Comparison of ENCODE assay signal across 8 mouse cellular contexts in the genomic region with DNA sequence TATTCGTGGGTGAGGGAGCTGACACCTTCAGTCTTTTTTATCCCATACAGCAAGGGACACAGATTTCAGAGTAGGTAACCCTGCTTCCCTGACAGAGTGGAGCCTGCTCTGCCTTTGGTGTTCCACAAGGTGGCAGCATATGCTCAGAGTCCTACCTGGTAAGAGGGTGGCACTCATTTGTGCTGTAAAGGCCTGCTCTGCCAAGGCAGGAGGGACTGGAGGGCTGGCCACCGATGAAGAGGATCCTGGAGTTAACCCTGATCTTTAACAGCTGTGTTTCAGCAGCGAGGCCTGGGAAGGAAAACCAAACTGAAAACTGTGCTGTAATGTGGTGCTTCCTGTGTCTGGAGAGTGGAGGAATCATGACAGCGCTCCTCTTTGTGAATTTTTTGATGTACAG.
DNase-seq lines count a peak whose midpoint lies in the region; ATAC-seq and TF ChIP-seq lines count a peak whose summit lies in the region.

No protein-coding gene starts in this region.

- DNase-seq in layer of hippocampus, adult 11-12 months (ENCODE audit: low spot score): peak; percentile 53
- DNase-seq in layer of hippocampus, adult 9-11 months: no peak
- DNase-seq in adrenal gland, postnatal 14 days: peak; percentile 67
- peak; percentile 69 for DNase-seq in kidney, adult 2 months
- DNase-seq in right cerebral cortex, postnatal 14 days: peak; percentile 42
- no peak for DNase-seq in thymus, postnatal 14 days

- H3K4me1 ChIP-seq in forebrain, embryonic 15.5 days: peaks cover 16% of the 10 kb centered on the region
- no peaks in the 10 kb centered on the region for H3K4me1 ChIP-seq in kidney, adult 2 months (ENCODE audit: control insufficient read depth, insufficient read depth, low read length)
- peaks cover 3% of the 10 kb centered on the region; the same call in 1 of the 2 replicates for H3K4me1 ChIP-seq in lung, embryonic 16.5 days (replicated peaks; ENCODE audit: control insufficient read depth, insufficient read depth, low read length)

- no peaks in the 10 kb centered on the region for H3K36me3 ChIP-seq in forebrain, embryonic 15.5 days
- no peaks in the 10 kb centered on the region for H3K36me3 ChIP-seq in kidney, adult 2 months (ENCODE audit: control insufficient read depth, insufficient read depth, low read length)
- no peaks in the 10 kb centered on the region for H3K36me3 ChIP-seq in lung, embryonic 16.5 days (ENCODE audit: control insufficient read depth, insufficient read depth, low read length)

- H3K9ac ChIP-seq in forebrain, embryonic 15.5 days (replicated peaks): no peak overlapping the region
- no peak overlapping the region for H3K9ac ChIP-seq in lung, embryonic 16.5 days (ENCODE audit: low read length)

- 42% methylated on average over 4 of the region's 4 CpGs for WGBS in forebrain, embryonic 15.5 days
- 40% methylated on average over 4 of the region's 4 CpGs for WGBS in kidney, adult 2 months
- 28% methylated on average over 4 of the region's 4 CpGs for WGBS in lung, embryonic 16.5 days

- ATAC-seq in forebrain, embryonic 15.5 days (replicated peaks): 0 out of 2 replicates have a peak, but pooled peaks have one; percentile 19
- peak; percentile 42; the same call in 1 of the 2 replicates for ATAC-seq in lung, embryonic 16.5 days (ENCODE audit: low read depth)

- no peak overlapping the region for H3K4me2 ChIP-seq in forebrain, embryonic 15.5 days (replicated peaks)
- no peak overlapping the region for H3K4me2 ChIP-seq in lung, embryonic 16.5 days (ENCODE audit: low read depth, low read length)

- H3K27me3 ChIP-seq in forebrain, embryonic 15.5 days: no peaks in the 10 kb centered on the region
- no peaks in the 10 kb centered on the region for H3K27me3 ChIP-seq in kidney, adult 2 months (replicated peaks; ENCODE audit: control insufficient read depth, insufficient read depth, low read length)
- no peaks in the 10 kb centered on the region for H3K27me3 ChIP-seq in lung, embryonic 16.5 days (ENCODE audit: control insufficient read depth, insufficient read depth, low read depth, low read length)

- peak; percentile 80 for TF ChIP-seq CTCF in kidney, adult 2 months (conservative IDR thresholded peaks at IDR 0.05; ENCODE audit: insufficient read depth, insufficient read length, low read depth, low read length)

- no peaks in the 10 kb centered on the region for H3K9me3 ChIP-seq in forebrain, embryonic 15.5 days
- no peaks in the 10 kb centered on the region for H3K9me3 ChIP-seq in lung, embryonic 16.5 days (ENCODE audit: control insufficient read depth, low read length)

- TF ChIP-seq POLR2A in kidney, adult 2 months (IDR thresholded peaks at IDR 0.05; ENCODE audit: low read depth, low read length): no peak

- H3K27ac ChIP-seq in forebrain, embryonic 15.5 days (replicated peaks): no peak overlapping the region
- no peak overlapping the region for H3K27ac ChIP-seq in kidney, adult 2 months (ENCODE audit: insufficient read depth, low read depth, low read length)
- H3K27ac ChIP-seq in lung, embryonic 16.5 days (ENCODE audit: low read length): 0 out of 2 replicates have a peak overlapping the region, but pooled peaks have one; percentile 5

- no peak overlapping the region for H3K4me3 ChIP-seq in forebrain, embryonic 15.5 days
- H3K4me3 ChIP-seq in kidney, adult 2 months (ENCODE audit: insufficient read depth, low read depth, low read length): no peak overlapping the region
- no peak overlapping the region for H3K4me3 ChIP-seq in lung, embryonic 16.5 days (ENCODE audit: low read length)

Comparison
In these comparisons a context has a peak if more than half of its experiments do, and no peak if none do; other contexts are left out.
1. DNase-seq: peak in layer of hippocampus, adult 11-12 months (single experiment), adrenal gland, postnatal 14 days (single experiment), kidney, adult 2 months (single experiment) and right cerebral cortex, postnatal 14 days (single experiment); none in layer of hippocampus, adult 9-11 months (single experiment) and thymus, postnatal 14 days (single experiment).